Mouse (Mus musculus): ENCODE data around the gene Mrps16. TPM values are rescaled to one million over a fixed set of nuclear protein-coding genes. Genes with fewer than 3 reads are reported as not detected.
A peak's percentile ranks its signal among the peaks of the same experiment; 100 is the strongest.

The Mrps16 gene
- polyA plus RNA-seq, 1 experiment from 2014 or later: 61.5 TPM

GRCm38 (mm10) chr14:20378313-20379061 lies 14.9 kb downstream of the Mrps16 start:
- 37% methylated on average over 13 of the region's 13 CpGs for WGBS
- H3K27me3 ChIP-seq (ENCODE audit: control insufficient read depth, insufficient read depth, low read depth, low read length): no peaks in the 10 kb centered on the region
- no peak overlapping the region for H3K9ac ChIP-seq (ENCODE audit: low read depth, low read length)
- H3K4me1 ChIP-seq (ENCODE audit: control insufficient read depth, insufficient read depth, low read length): no peaks in the 10 kb centered on the region
- H3K36me3 ChIP-seq (ENCODE audit: control insufficient read depth, insufficient read depth, low read length): peaks cover 13% of the 10 kb centered on the region
- no peaks in the 10 kb centered on the region for H3K9me3 ChIP-seq (replicated peaks; ENCODE audit: control insufficient read depth, low read length, poor library complexity, severe bottlenecking)
- H3K27ac ChIP-seq (ENCODE audit: low read length): no peak overlapping the region
- peak; percentile 42; the same call in 1 of the 2 replicates for ATAC-seq
- H3K4me2 ChIP-seq (ENCODE audit: low read length): no peak overlapping the region
- no peak overlapping the region for H3K4me3 ChIP-seq (ENCODE audit: low read depth, low read length)

GRCm38 (mm10) chr14:20377112-20377521 lies 16.3 kb downstream of the Mrps16 start:
- Histone ChIP-seq H3K4me3 (ENCODE audit: low read depth, low read length) (no peak overlapping the region), H3K4me1 (ENCODE audit: control insufficient read depth, insufficient read depth, low read length) (no peaks in the 10 kb centered on the region), H3K4me2 (ENCODE audit: low read length) (no peak overlapping the region), H3K9ac (ENCODE audit: low read depth, low read length) (no peak overlapping the region), H3K27ac (ENCODE audit: low read length) (no peak overlapping the region), H3K9me3 (replicated peaks; ENCODE audit: control insufficient read depth, low read length, poor library complexity, severe bottlenecking) (no peaks in the 10 kb centered on the region), H3K27me3 (ENCODE audit: control insufficient read depth, insufficient read depth, low read depth, low read length) (no peaks in the 10 kb centered on the region), H3K36me3 (ENCODE audit: control insufficient read depth, insufficient read depth, low read length) (peaks cover 10% of the 10 kb centered on the region)
- ATAC-seq: no peak
- 83% methylated on average over 4 of the region's 4 CpGs for WGBS

GRCm38 (mm10) chr14:20371854-20372253 lies 21.6 kb downstream of the Mrps16 start:
- no peaks in the 10 kb centered on the region for H3K4me1 ChIP-seq (ENCODE audit: control insufficient read depth, insufficient read depth, low read length)
- no peak for ATAC-seq
- H3K27ac ChIP-seq (ENCODE audit: low read length): no peak overlapping the region
- no peak overlapping the region for H3K9ac ChIP-seq (ENCODE audit: low read depth, low read length)
- 96% methylated on average over 1 of the region's 1 CpGs for WGBS
- no peaks in the 10 kb centered on the region for H3K9me3 ChIP-seq (replicated peaks; ENCODE audit: control insufficient read depth, low read length, poor library complexity, severe bottlenecking)
- H3K4me2 ChIP-seq (ENCODE audit: low read length): no peak overlapping the region
- peaks cover 10% of the 10 kb centered on the region; the same call in 1 of the 2 replicates for H3K36me3 ChIP-seq (ENCODE audit: control insufficient read depth, insufficient read depth, low read length)
- no peak overlapping the region for H3K4me3 ChIP-seq (ENCODE audit: low read depth, low read length)
- H3K27me3 ChIP-seq (ENCODE audit: control insufficient read depth, insufficient read depth, low read depth, low read length): no peaks in the 10 kb centered on the region

GRCm38 (mm10) chr14:20370798-20371197 lies 22.6 kb downstream of the Mrps16 start:
- 87% methylated on average over 7 of the region's 7 CpGs for WGBS
- H3K36me3 ChIP-seq (ENCODE audit: control insufficient read depth, insufficient read depth, low read length): peaks cover 10% of the 10 kb centered on the region; the same call in 1 of the 2 replicates
- no peak overlapping the region for H3K4me2 ChIP-seq (ENCODE audit: low read length)
- no peaks in the 10 kb centered on the region for H3K4me1 ChIP-seq (ENCODE audit: control insufficient read depth, insufficient read depth, low read length)
- no peak overlapping the region for H3K9ac ChIP-seq (ENCODE audit: low read depth, low read length)
- H3K4me3 ChIP-seq (ENCODE audit: low read depth, low read length): no peak overlapping the region
- no peaks in the 10 kb centered on the region for H3K27me3 ChIP-seq (ENCODE audit: control insufficient read depth, insufficient read depth, low read depth, low read length)
- no peak for ATAC-seq
- no peaks in the 10 kb centered on the region for H3K9me3 ChIP-seq (replicated peaks; ENCODE audit: control insufficient read depth, low read length, poor library complexity, severe bottlenecking)
- H3K27ac ChIP-seq (ENCODE audit: low read length): no peak overlapping the region

GRCm38 (mm10) chr14:20368271-20368670 lies 25.2 kb downstream of the Mrps16 start:
- Histone ChIP-seq H3K4me2 (ENCODE audit: low read length) (no peak overlapping the region), H3K4me1 (ENCODE audit: control insufficient read depth, insufficient read depth, low read length) (no peaks in the 10 kb centered on the region), H3K4me3 (ENCODE audit: low read depth, low read length) (no peak overlapping the region), H3K27ac (ENCODE audit: low read length) (no peak overlapping the region), H3K36me3 (ENCODE audit: control insufficient read depth, insufficient read depth, low read length) (peaks cover 17% of the 10 kb centered on the region), H3K27me3 (ENCODE audit: control insufficient read depth, insufficient read depth, low read depth, low read length) (no peaks in the 10 kb centered on the region), H3K9me3 (replicated peaks; ENCODE audit: control insufficient read depth, low read length, poor library complexity, severe bottlenecking) (no peaks in the 10 kb centered on the region), H3K9ac (ENCODE audit: low read depth, low read length) (no peak overlapping the region)
- no peak for ATAC-seq
- 87% methylated on average over 3 of the region's 3 CpGs for WGBS

- 94% methylated on average over 4 of the region's 4 CpGs for WGBS
- no peaks in the 10 kb centered on the region for H3K4me1 ChIP-seq (ENCODE audit: control insufficient read depth, insufficient read depth, low read length)
- no peak overlapping the region for H3K4me2 ChIP-seq (ENCODE audit: low read length)
- H3K9ac ChIP-seq (ENCODE audit: low read depth, low read length): no peak overlapping the region
- no peaks in the 10 kb centered on the region for H3K9me3 ChIP-seq (replicated peaks; ENCODE audit: control insufficient read depth, low read length, poor library complexity, severe bottlenecking)
- no peaks in the 10 kb centered on the region for H3K27me3 ChIP-seq (ENCODE audit: control insufficient read depth, insufficient read depth, low read depth, low read length)
- peaks cover 38% of the 10 kb centered on the region for H3K36me3 ChIP-seq (ENCODE audit: control insufficient read depth, insufficient read depth, low read length)
- no peak overlapping the region for H3K27ac ChIP-seq (ENCODE audit: low read length)
- no peak for ATAC-seq
- H3K4me3 ChIP-seq (ENCODE audit: low read depth, low read length): no peak overlapping the region
Measured at GRCm38 (mm10) chr14:20363230-20363629, 30.2 kb downstream of the Mrps16 start.

GRCm38 (mm10) chr14:20347991-20348541 lies 45.4 kb downstream of the Mrps16 start, which contains the start of the genes Ecd and Fam149b:
Gene Ecd, minus strand, starts transcription at chr14:20348121.
Gene Fam149b, plus strand, starts transcription at chr14:20348162.
- peaks cover 7% of the 10 kb centered on the region; the same call in 1 of the 2 replicates for H3K36me3 ChIP-seq (ENCODE audit: control insufficient read depth, insufficient read depth, low read length)
- H3K9ac ChIP-seq (ENCODE audit: low read depth, low read length): peak within 1 kb of the TSS; percentile 92
- no peaks in the 10 kb centered on the region for H3K9me3 ChIP-seq (replicated peaks; ENCODE audit: control insufficient read depth, low read length, poor library complexity, severe bottlenecking)
- peak within 1 kb of the TSS; percentile 94 for H3K4me2 ChIP-seq (ENCODE audit: low read length)
- peaks cover 21% of the 10 kb centered on the region for H3K4me1 ChIP-seq (ENCODE audit: control insufficient read depth, insufficient read depth, low read length)
- WGBS: under 1% methylated on average over 42 of the region's 42 CpGs
- ATAC-seq: peak; percentile 98
- H3K4me3 ChIP-seq (ENCODE audit: low read depth, low read length): peak within 1 kb of the TSS; percentile 90
- H3K27ac ChIP-seq (ENCODE audit: low read length): peak within 1 kb of the TSS; percentile 92
- H3K27me3 ChIP-seq (ENCODE audit: control insufficient read depth, insufficient read depth, low read depth, low read length): no peaks in the 10 kb centered on the region

- Histone ChIP-seq H3K4me2 (ENCODE audit: low read length) (peak overlapping the region; percentile 82), H3K9me3 (replicated peaks; ENCODE audit: control insufficient read depth, low read length, poor library complexity, severe bottlenecking) (no peaks in the 10 kb centered on the region), H3K36me3 (ENCODE audit: control insufficient read depth, insufficient read depth, low read length) (peaks cover 2% of the 10 kb centered on the region; the same call in 1 of the 2 replicates), H3K27ac (ENCODE audit: low read length) (peak overlapping the region; percentile 92), H3K27me3 (ENCODE audit: control insufficient read depth, insufficient read depth, low read depth, low read length) (no peaks in the 10 kb centered on the region), H3K4me1 (ENCODE audit: control insufficient read depth, insufficient read depth, low read length) (peaks cover 21% of the 10 kb centered on the region), H3K4me3 (ENCODE audit: low read depth, low read length) (peak overlapping the region; percentile 90), H3K9ac (ENCODE audit: low read depth, low read length) (peak overlapping the region; percentile 92)
- ATAC-seq: peak; percentile 85
- 3% methylated on average over 15 of the region's 15 CpGs for WGBS
Measured at GRCm38 (mm10) chr14:20347441-20347990, 45.9 kb downstream of the Mrps16 start.

- no peak overlapping the region for H3K9ac ChIP-seq (ENCODE audit: low read depth, low read length)
- WGBS: 89% methylated on average over 9 of the region's 9 CpGs
- H3K9me3 ChIP-seq (replicated peaks; ENCODE audit: control insufficient read depth, low read length, poor library complexity, severe bottlenecking): no peaks in the 10 kb centered on the region
- H3K4me3 ChIP-seq (ENCODE audit: low read depth, low read length): no peak overlapping the region
- no peaks in the 10 kb centered on the region for H3K27me3 ChIP-seq (ENCODE audit: control insufficient read depth, insufficient read depth, low read depth, low read length)
- no peak overlapping the region for H3K27ac ChIP-seq (ENCODE audit: low read length)
- H3K36me3 ChIP-seq (ENCODE audit: control insufficient read depth, insufficient read depth, low read length): 0 out of 2 replicates have a peak, but pooled peaks cover 2% of the 10 kb centered on the region
- no peak for ATAC-seq
- H3K4me1 ChIP-seq (ENCODE audit: control insufficient read depth, insufficient read depth, low read length): peaks cover 21% of the 10 kb centered on the region
- H3K4me2 ChIP-seq (ENCODE audit: low read length): no peak overlapping the region
Measured at GRCm38 (mm10) chr14:20345885-20346284, 47.5 kb downstream of the Mrps16 start.

Data from midbrain, embryonic 16.5 days (tissue).